Mouse (Mus musculus) cerebellum, adult 2 months (tissue): Measurements from ENCODE around the gene Ptpn3.
"Not testable (repeated sequence)": the region's sequence is repeated elsewhere in the genome, so short reads cannot be mapped to it uniquely, and the experiment has no call there.

Experiments
- CTCF ChIP-seq: fragments of 200-500 bp; IDR thresholded peaks from 2 replicates; pipeline ENCODE4 v1.5.1; 2011; ENCODE audit warnings: low read depth, mild to moderate bottlenecking, control low read depth, low read length, moderate library complexity, borderline replicate concordance; ENCODE audit not compliant: insufficient read depth
- POLR2A ChIP-seq: fragments of 200-500 bp; IDR thresholded peaks from 2 replicates; pipeline ENCODE4 v1.6.1; 2011; ENCODE audit warnings: low read length, control low read depth, borderline replicate concordance; ENCODE audit not compliant: insufficient read depth

- TF ChIP-seq POLR2A, CTCF: not testable (repeated sequence)
Observed at GRCm38 (mm10) chr4:57198666-57199393, 102.8 kb downstream of the Ptpn3 start.
